Mouse (Mus musculus): ENCODE data around the gene Gm1604a. TPM values are rescaled to one million over a fixed set of nuclear protein-coding genes. Genes with fewer than 3 reads are reported as not detected.
"Not testable (repeated sequence)": the region's sequence is repeated elsewhere in the genome, so short reads cannot be mapped to it uniquely, and the experiment has no call there.

The Gm1604a gene
- polyA plus RNA-seq (2015; fragmentation: Nextera tagmentation; extraction: Ambion mirVana) = 0.20 TPM in 1 of 2 replicates, not detected in the other

GRCm38 (mm10) chr17:7025257-7025656, at the start of gene Gm1604a:
Gm1604a (plus strand) TSS chr17:7025568.
- H3K4me2 ChIP-seq; H3K27ac ChIP-seq (replicated peaks); H3K4me3 ChIP-seq (replicated peaks); H3K27me3 ChIP-seq; H3K36me3 ChIP-seq (replicated peaks); H3K4me1 ChIP-seq (replicated peaks); H3K9me3 ChIP-seq (replicated peaks); ATAC-seq (ENCODE audit: insufficient read depth); H3K9ac ChIP-seq: not testable (repeated sequence)
- 25% methylated on average over 8 of the region's 14 CpGs for WGBS (ENCODE audit: insufficient replicate concordance)

- not testable (repeated sequence) for H3K9me3 ChIP-seq (replicated peaks)
- H3K9ac ChIP-seq = peak within 1 kb of the TSS; percentile 63
These were observed 46.8 kb upstream of the Gm1604a start, which contains the start of gene Gm49721 for GRCm38 (mm10) chr17:6978287-6979248. Gm49721 (plus strand) TSS chr17:6978904.

DNA sequence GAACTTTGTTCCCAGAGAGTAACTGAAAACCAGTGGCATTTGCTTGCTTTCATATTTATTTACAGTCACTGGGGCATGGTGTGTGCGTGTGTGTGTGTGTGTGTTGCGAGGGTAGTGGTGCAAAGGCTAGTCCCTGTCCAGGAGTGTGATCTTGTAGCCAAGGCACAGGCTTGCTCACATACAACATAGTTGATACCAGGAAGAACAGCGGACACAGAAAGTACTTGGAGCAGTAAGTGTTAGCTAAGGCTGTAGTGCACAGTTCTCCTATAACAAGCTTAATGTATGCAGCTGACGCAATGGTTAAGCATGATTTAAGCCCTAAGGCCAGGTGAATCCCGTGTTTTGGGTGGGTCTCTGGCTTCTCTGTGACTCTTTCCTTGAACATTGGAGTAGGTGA, 46.0 kb upstream of the Gm1604a start:
- peak overlapping the region; percentile 83 for H3K4me2 ChIP-seq
- not testable (repeated sequence) for H3K4me1 ChIP-seq (replicated peaks); H3K27me3 ChIP-seq; H3K9me3 ChIP-seq (replicated peaks); H3K27ac ChIP-seq (replicated peaks); H3K36me3 ChIP-seq (replicated peaks)
- H3K9ac ChIP-seq = peak overlapping the region; percentile 63
- peak; percentile 7 for ATAC-seq (ENCODE audit: insufficient read depth)
- peak overlapping the region; percentile 64 for H3K4me3 ChIP-seq (replicated peaks)
- WGBS (ENCODE audit: insufficient replicate concordance) = 26% methylated on average over 5 of the region's 5 CpGs

More at GRCm38 (mm10) chr17:6978287-6979248, 46.8 kb upstream of the Gm1604a start, which contains the start of gene Gm49721:
- H3K36me3 ChIP-seq (replicated peaks); H3K4me1 ChIP-seq (replicated peaks); H3K27me3 ChIP-seq; H3K27ac ChIP-seq (replicated peaks): not testable (repeated sequence)
- WGBS (ENCODE audit: insufficient replicate concordance) = 1% methylated on average over 50 of the region's 68 CpGs
- Histone ChIP-seq H3K4me2 (peak within 1 kb of the TSS; percentile 83), H3K4me3 (replicated peaks) (peak within 1 kb of the TSS; percentile 64)
- ATAC-seq (ENCODE audit: insufficient read depth) = peak; percentile 95

- WGBS (ENCODE audit: insufficient replicate concordance) = 83% methylated on average over 5 of the region's 8 CpGs
- H3K9me3 ChIP-seq (replicated peaks); ATAC-seq (ENCODE audit: insufficient read depth); H3K4me3 ChIP-seq (replicated peaks); H3K4me2 ChIP-seq; H3K36me3 ChIP-seq (replicated peaks); H3K27me3 ChIP-seq; H3K27ac ChIP-seq (replicated peaks); H3K9ac ChIP-seq; H3K4me1 ChIP-seq (replicated peaks): not testable (repeated sequence)
These were observed 45.2 kb upstream of the Gm1604a start for GRCm38 (mm10) chr17:6980144-6980543.

GRCm38 (mm10) chr17:6986118-6986517, 39.2 kb upstream of the Gm1604a start:
- H3K27me3 ChIP-seq; H3K27ac ChIP-seq (replicated peaks); H3K36me3 ChIP-seq (replicated peaks); H3K4me1 ChIP-seq (replicated peaks); H3K9me3 ChIP-seq (replicated peaks); ATAC-seq (ENCODE audit: insufficient read depth); H3K4me2 ChIP-seq; H3K9ac ChIP-seq; H3K4me3 ChIP-seq (replicated peaks): not testable (repeated sequence)
- 75% methylated on average over 1 of the region's 1 CpGs for WGBS (ENCODE audit: insufficient replicate concordance)

GRCm38 (mm10) chr17:6995504-6995903, 29.9 kb upstream of the Gm1604a start:
- H3K9me3 ChIP-seq (replicated peaks); H3K9ac ChIP-seq; H3K4me1 ChIP-seq (replicated peaks); H3K4me2 ChIP-seq; H3K36me3 ChIP-seq (replicated peaks); H3K4me3 ChIP-seq (replicated peaks); H3K27ac ChIP-seq (replicated peaks); H3K27me3 ChIP-seq: not testable (repeated sequence)
- no CpG with 5 or more reads among the region's 6 CpGs for WGBS (ENCODE audit: insufficient replicate concordance)
- ATAC-seq (ENCODE audit: insufficient read depth) = peak; percentile 25; the same call in 1 of the 2 replicates

DNA sequence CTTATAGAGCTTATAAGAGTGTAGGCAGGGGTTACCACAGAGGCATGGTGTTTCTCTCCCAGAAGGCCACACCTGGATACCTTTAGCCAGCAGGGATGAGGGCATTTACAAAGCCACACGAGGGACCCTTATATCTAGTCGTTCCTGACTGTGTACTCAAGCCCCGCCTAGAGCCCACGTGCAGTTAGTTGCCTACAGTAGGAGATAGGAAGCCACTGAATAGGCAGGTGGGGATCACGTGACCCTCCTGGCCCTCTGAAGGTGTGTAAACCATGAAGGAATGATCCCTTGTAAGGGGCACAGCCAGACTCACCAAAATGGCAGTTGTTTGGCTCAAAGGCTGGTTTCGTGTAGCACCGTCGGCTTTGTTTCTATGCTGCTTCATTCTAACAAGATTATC, 28.5 kb upstream of the Gm1604a start:
- not testable (repeated sequence) for ATAC-seq (ENCODE audit: insufficient read depth); H3K27me3 ChIP-seq; H3K9ac ChIP-seq; H3K36me3 ChIP-seq (replicated peaks); H3K4me3 ChIP-seq (replicated peaks); H3K9me3 ChIP-seq (replicated peaks); H3K27ac ChIP-seq (replicated peaks); H3K4me1 ChIP-seq (replicated peaks); H3K4me2 ChIP-seq
- 68% methylated on average over 8 of the region's 8 CpGs for WGBS (ENCODE audit: insufficient replicate concordance)

GRCm38 (mm10) chr17:6997778-6998490, 27.4 kb upstream of the Gm1604a start:
- WGBS (ENCODE audit: insufficient replicate concordance) = 64% methylated on average over 1 of the region's 7 CpGs
- H3K4me3 ChIP-seq (replicated peaks); ATAC-seq (ENCODE audit: insufficient read depth); H3K9ac ChIP-seq; H3K27ac ChIP-seq (replicated peaks); H3K36me3 ChIP-seq (replicated peaks); H3K27me3 ChIP-seq; H3K9me3 ChIP-seq (replicated peaks); H3K4me2 ChIP-seq; H3K4me1 ChIP-seq (replicated peaks): not testable (repeated sequence)

DNA sequence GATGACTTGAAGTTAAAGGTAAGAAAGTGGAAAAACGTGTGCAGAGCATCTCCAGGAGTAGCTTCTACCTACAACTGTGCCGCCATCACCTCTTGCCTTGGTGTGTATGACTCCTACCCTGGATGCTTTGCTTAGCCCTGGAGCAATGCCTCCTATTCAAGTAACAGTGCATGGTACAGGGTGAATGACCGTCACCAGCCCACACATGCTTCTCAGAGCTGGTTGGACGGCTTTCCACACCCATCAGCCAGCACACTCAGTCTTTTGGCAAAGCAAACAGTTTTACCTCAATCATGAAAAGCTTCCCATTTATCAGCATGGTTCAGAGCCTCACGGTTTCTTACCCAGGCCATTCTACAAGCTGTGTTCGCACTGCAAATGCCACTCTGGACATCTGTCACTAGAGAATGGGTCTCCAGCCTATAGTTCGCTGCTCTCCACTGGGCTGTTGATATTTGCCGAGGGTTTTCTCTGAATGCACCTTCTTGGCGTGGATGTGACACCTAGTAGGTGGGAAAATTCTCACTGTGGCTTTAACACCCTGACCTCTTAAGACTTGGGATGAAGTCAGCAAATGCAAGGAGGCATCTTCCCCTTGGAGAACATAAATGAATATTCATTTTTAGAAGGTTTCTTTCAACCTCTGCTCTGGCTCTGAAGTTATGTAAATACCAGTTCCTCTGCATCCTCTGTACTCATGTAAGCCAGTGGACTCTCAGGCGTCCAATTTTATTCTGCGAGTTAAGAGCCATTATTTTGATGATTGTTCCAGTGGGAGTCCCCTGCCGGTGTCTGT, 23.4 kb upstream of the Gm1604a start:
- not testable (repeated sequence) for H3K4me3 ChIP-seq (replicated peaks); ATAC-seq (ENCODE audit: insufficient read depth)

DNA sequence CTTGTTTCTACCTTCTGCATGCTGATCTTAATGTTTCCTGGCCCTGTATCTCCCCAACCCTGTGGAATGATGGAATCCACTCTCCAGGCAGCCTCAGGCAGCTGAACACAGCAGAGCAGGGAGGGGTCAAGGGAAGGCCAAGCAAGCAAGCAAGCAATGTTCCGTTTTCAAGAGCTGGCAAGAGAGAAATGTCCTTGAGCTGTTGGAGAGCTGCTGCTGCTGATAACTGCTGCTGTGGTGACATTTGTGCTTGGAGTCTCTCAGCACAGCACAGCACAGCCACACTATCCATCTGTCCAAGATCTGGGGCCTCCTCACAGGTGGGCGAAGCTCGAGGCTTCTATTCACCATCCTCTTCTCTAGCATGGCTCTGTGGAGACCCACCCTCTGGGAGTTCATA, 22.0 kb upstream of the Gm1604a start:
- no CpG with 5 or more reads among the region's 3 CpGs for WGBS (ENCODE audit: insufficient replicate concordance)

More for the DNA sequence above, 23.4 kb upstream of the Gm1604a start:
- not testable (repeated sequence) for H3K4me1 ChIP-seq (replicated peaks); H3K9me3 ChIP-seq (replicated peaks); H3K27me3 ChIP-seq; H3K9ac ChIP-seq; H3K27ac ChIP-seq (replicated peaks); H3K36me3 ChIP-seq (replicated peaks); H3K4me2 ChIP-seq
- WGBS (ENCODE audit: insufficient replicate concordance) = 69% methylated on average over 10 of the region's 12 CpGs

GRCm38 (mm10) chr17:7005646-7006045, 19.7 kb upstream of the Gm1604a start:
- H3K4me1 ChIP-seq (replicated peaks); H3K36me3 ChIP-seq (replicated peaks); H3K9me3 ChIP-seq (replicated peaks); H3K4me2 ChIP-seq; ATAC-seq (ENCODE audit: insufficient read depth); H3K4me3 ChIP-seq (replicated peaks); H3K27me3 ChIP-seq; H3K9ac ChIP-seq; H3K27ac ChIP-seq (replicated peaks): not testable (repeated sequence)
- WGBS (ENCODE audit: insufficient replicate concordance) = 39% methylated on average over 3 of the region's 4 CpGs

More for the DNA sequence above, 22.0 kb upstream of the Gm1604a start:
- not testable (repeated sequence) for H3K4me2 ChIP-seq; H3K9ac ChIP-seq; H3K27me3 ChIP-seq; H3K4me3 ChIP-seq (replicated peaks); H3K27ac ChIP-seq (replicated peaks); H3K36me3 ChIP-seq (replicated peaks); ATAC-seq (ENCODE audit: insufficient read depth); H3K9me3 ChIP-seq (replicated peaks); H3K4me1 ChIP-seq (replicated peaks)
